Mouse (Mus musculus): ENCODE data around the gene Ocm. TPM values are rescaled to one million over a fixed set of nuclear protein-coding genes. Genes with fewer than 3 reads are reported as not detected.

The Ocm gene
- not detected in 2 replicates for polyA plus RNA-seq (2014; fragmentation: Nextera tagmentation; extraction: Ambion mirVana)

- H3K4me3 ChIP-seq (ENCODE audit: low read depth, low read length): no peak within 1 kb of the TSS
- DNase-seq (ENCODE audit: low spot score): no peak
- H3K27me3 ChIP-seq (ENCODE audit: control insufficient read depth, insufficient read depth, low read length): no peaks in the 10 kb centered on the region
- no peak within 1 kb of the TSS for H3K9ac ChIP-seq (replicated peaks; ENCODE audit: low read length)
- 69% methylated on average over 11 of the region's 11 CpGs for WGBS
- no peaks in the 10 kb centered on the region for H3K36me3 ChIP-seq (replicated peaks; ENCODE audit: control insufficient read depth, insufficient read depth, low read depth, low read length)
- no peak within 1 kb of the TSS for H3K4me2 ChIP-seq (ENCODE audit: low read depth, low read length)
- no peak for ATAC-seq (replicated peaks; ENCODE audit: insufficient number of reproducible peaks, low FRiP score, low TSS enrichment, low read depth)
- H3K4me1 ChIP-seq (ENCODE audit: control insufficient read depth, insufficient read depth, low read length): no peaks in the 10 kb centered on the region
- no peak within 1 kb of the TSS for H3K27ac ChIP-seq (replicated peaks; ENCODE audit: low read depth, low read length)
- no peaks in the 10 kb centered on the region for H3K9me3 ChIP-seq (replicated peaks; ENCODE audit: control insufficient read depth, low read length)
Observed at GRCm38 (mm10) chr5:144026620-144027263, at the start of gene Ocm. Gene Ocm, minus strand, starts transcription at chr5:144026670.

- Histone ChIP-seq H3K4me2 (ENCODE audit: low read depth, low read length) (no peak overlapping the region), H3K9ac (replicated peaks; ENCODE audit: low read length) (no peak overlapping the region), H3K27me3 (ENCODE audit: control insufficient read depth, insufficient read depth, low read length) (no peaks in the 10 kb centered on the region), H3K4me1 (ENCODE audit: control insufficient read depth, insufficient read depth, low read length) (no peaks in the 10 kb centered on the region), H3K9me3 (replicated peaks; ENCODE audit: control insufficient read depth, low read length) (no peaks in the 10 kb centered on the region), H3K27ac (replicated peaks; ENCODE audit: low read depth, low read length) (no peak overlapping the region), H3K36me3 (replicated peaks; ENCODE audit: control insufficient read depth, insufficient read depth, low read depth, low read length) (no peaks in the 10 kb centered on the region), H3K4me3 (ENCODE audit: low read depth, low read length) (no peak overlapping the region)
- ATAC-seq (replicated peaks; ENCODE audit: insufficient number of reproducible peaks, low FRiP score, low TSS enrichment, low read depth) (no peak), DNase-seq (ENCODE audit: low spot score) (no peak)
- WGBS: 50% methylated on average over 1 of the region's 1 CpGs
Observed at GRCm38 (mm10) chr5:144071249-144071648, 44.8 kb upstream of the Ocm start.

GRCm38 (mm10) chr5:144070064-144070463, 43.6 kb upstream of the Ocm start:
- no peak overlapping the region for H3K4me3 ChIP-seq (ENCODE audit: low read depth, low read length)
- DNase-seq (ENCODE audit: low spot score) (no peak), ATAC-seq (replicated peaks; ENCODE audit: insufficient number of reproducible peaks, low FRiP score, low TSS enrichment, low read depth) (no peak)
- no peaks in the 10 kb centered on the region for H3K36me3 ChIP-seq (replicated peaks; ENCODE audit: control insufficient read depth, insufficient read depth, low read depth, low read length)
- no peaks in the 10 kb centered on the region for H3K27me3 ChIP-seq (ENCODE audit: control insufficient read depth, insufficient read depth, low read length)
- 95% methylated on average over 1 of the region's 1 CpGs for WGBS
- no peaks in the 10 kb centered on the region for H3K9me3 ChIP-seq (replicated peaks; ENCODE audit: control insufficient read depth, low read length)
- H3K27ac ChIP-seq (replicated peaks; ENCODE audit: low read depth, low read length): no peak overlapping the region
- no peaks in the 10 kb centered on the region for H3K4me1 ChIP-seq (ENCODE audit: control insufficient read depth, insufficient read depth, low read length)
- no peak overlapping the region for H3K9ac ChIP-seq (replicated peaks; ENCODE audit: low read length)
- no peak overlapping the region for H3K4me2 ChIP-seq (ENCODE audit: low read depth, low read length)

GRCm38 (mm10) chr5:144066036-144066435, 39.6 kb upstream of the Ocm start:
- H3K9ac ChIP-seq (replicated peaks; ENCODE audit: low read length): no peak overlapping the region
- 78% methylated on average over 2 of the region's 2 CpGs for WGBS
- no peak overlapping the region for H3K27ac ChIP-seq (replicated peaks; ENCODE audit: low read depth, low read length)
- H3K4me2 ChIP-seq (ENCODE audit: low read depth, low read length): no peak overlapping the region
- no peak for ATAC-seq (replicated peaks; ENCODE audit: insufficient number of reproducible peaks, low FRiP score, low TSS enrichment, low read depth)
- H3K4me3 ChIP-seq (ENCODE audit: low read depth, low read length): no peak overlapping the region
- H3K4me1 ChIP-seq (ENCODE audit: control insufficient read depth, insufficient read depth, low read length): no peaks in the 10 kb centered on the region
- DNase-seq (ENCODE audit: low spot score): no peak
- no peaks in the 10 kb centered on the region for H3K9me3 ChIP-seq (replicated peaks; ENCODE audit: control insufficient read depth, low read length)
- H3K27me3 ChIP-seq (ENCODE audit: control insufficient read depth, insufficient read depth, low read length): no peaks in the 10 kb centered on the region
- H3K36me3 ChIP-seq (replicated peaks; ENCODE audit: control insufficient read depth, insufficient read depth, low read depth, low read length): no peaks in the 10 kb centered on the region

GRCm38 (mm10) chr5:144064093-144064492, 37.6 kb upstream of the Ocm start:
- DNase-seq (ENCODE audit: low spot score): no peak
- H3K36me3 ChIP-seq (replicated peaks; ENCODE audit: control insufficient read depth, insufficient read depth, low read depth, low read length): no peaks in the 10 kb centered on the region
- no peak overlapping the region for H3K27ac ChIP-seq (replicated peaks; ENCODE audit: low read depth, low read length)
- H3K9ac ChIP-seq (replicated peaks; ENCODE audit: low read length): no peak overlapping the region
- no peak overlapping the region for H3K4me2 ChIP-seq (ENCODE audit: low read depth, low read length)
- H3K27me3 ChIP-seq (ENCODE audit: control insufficient read depth, insufficient read depth, low read length): no peaks in the 10 kb centered on the region
- 70% methylated on average over 5 of the region's 5 CpGs for WGBS
- no peaks in the 10 kb centered on the region for H3K9me3 ChIP-seq (replicated peaks; ENCODE audit: control insufficient read depth, low read length)
- no peak overlapping the region for H3K4me3 ChIP-seq (ENCODE audit: low read depth, low read length)
- H3K4me1 ChIP-seq (ENCODE audit: control insufficient read depth, insufficient read depth, low read length): no peaks in the 10 kb centered on the region
- no peak for ATAC-seq (replicated peaks; ENCODE audit: insufficient number of reproducible peaks, low FRiP score, low TSS enrichment, low read depth)

GRCm38 (mm10) chr5:144054340-144054739, 27.9 kb upstream of the Ocm start:
- Histone ChIP-seq H3K4me1 (ENCODE audit: control insufficient read depth, insufficient read depth, low read length) (no peaks in the 10 kb centered on the region), H3K9ac (replicated peaks; ENCODE audit: low read length) (no peak overlapping the region), H3K4me3 (ENCODE audit: low read depth, low read length) (no peak overlapping the region), H3K9me3 (replicated peaks; ENCODE audit: control insufficient read depth, low read length) (no peaks in the 10 kb centered on the region), H3K36me3 (replicated peaks; ENCODE audit: control insufficient read depth, insufficient read depth, low read depth, low read length) (no peaks in the 10 kb centered on the region), H3K27me3 (ENCODE audit: control insufficient read depth, insufficient read depth, low read length) (no peaks in the 10 kb centered on the region), H3K4me2 (ENCODE audit: low read depth, low read length) (no peak overlapping the region), H3K27ac (replicated peaks; ENCODE audit: low read depth, low read length) (no peak overlapping the region)
- 93% methylated on average over 6 of the region's 6 CpGs for WGBS
- DNase-seq (ENCODE audit: low spot score) (no peak), ATAC-seq (replicated peaks; ENCODE audit: insufficient number of reproducible peaks, low FRiP score, low TSS enrichment, low read depth) (no peak)

GRCm38 (mm10) chr5:144053450-144053849, 27.0 kb upstream of the Ocm start:
- H3K4me2 ChIP-seq (ENCODE audit: low read depth, low read length): no peak overlapping the region
- no peak overlapping the region for H3K4me3 ChIP-seq (ENCODE audit: low read depth, low read length)
- H3K27me3 ChIP-seq (ENCODE audit: control insufficient read depth, insufficient read depth, low read length): no peaks in the 10 kb centered on the region
- ATAC-seq (replicated peaks; ENCODE audit: insufficient number of reproducible peaks, low FRiP score, low TSS enrichment, low read depth): no peak
- H3K27ac ChIP-seq (replicated peaks; ENCODE audit: low read depth, low read length): no peak overlapping the region
- 40% methylated on average over 3 of the region's 3 CpGs for WGBS
- no peak for DNase-seq (ENCODE audit: low spot score)
- no peak overlapping the region for H3K9ac ChIP-seq (replicated peaks; ENCODE audit: low read length)
- no peaks in the 10 kb centered on the region for H3K9me3 ChIP-seq (replicated peaks; ENCODE audit: control insufficient read depth, low read length)
- H3K4me1 ChIP-seq (ENCODE audit: control insufficient read depth, insufficient read depth, low read length): no peaks in the 10 kb centered on the region
- no peaks in the 10 kb centered on the region for H3K36me3 ChIP-seq (replicated peaks; ENCODE audit: control insufficient read depth, insufficient read depth, low read depth, low read length)

- H3K4me3 ChIP-seq (ENCODE audit: low read depth, low read length): no peak overlapping the region
- DNase-seq (ENCODE audit: low spot score): no peak
- no peak overlapping the region for H3K4me2 ChIP-seq (ENCODE audit: low read depth, low read length)
- no peak overlapping the region for H3K27ac ChIP-seq (replicated peaks; ENCODE audit: low read depth, low read length)
- ATAC-seq (replicated peaks; ENCODE audit: insufficient number of reproducible peaks, low FRiP score, low TSS enrichment, low read depth): no peak
- no peaks in the 10 kb centered on the region for H3K4me1 ChIP-seq (ENCODE audit: control insufficient read depth, insufficient read depth, low read length)
- H3K27me3 ChIP-seq (ENCODE audit: control insufficient read depth, insufficient read depth, low read length): no peaks in the 10 kb centered on the region
- H3K9ac ChIP-seq (replicated peaks; ENCODE audit: low read length): no peak overlapping the region
- no peaks in the 10 kb centered on the region for H3K36me3 ChIP-seq (replicated peaks; ENCODE audit: control insufficient read depth, insufficient read depth, low read depth, low read length)
- H3K9me3 ChIP-seq (replicated peaks; ENCODE audit: control insufficient read depth, low read length): no peaks in the 10 kb centered on the region
Observed at GRCm38 (mm10) chr5:144051268-144051667, 24.8 kb upstream of the Ocm start.

Data from embryonic facial prominence, embryonic 11.5 days (tissue).